Mouse (Mus musculus) 3T3-L1 (cell line): ENCODE results near the gene Cyp4f39.
A peak's percentile ranks its signal among the peaks of the same experiment; 100 is the strongest.

Source experiments
- DNase-seq: peaks from one replicate; pipeline ENCODE4 v3.0.0-alpha.2; 2015; ENCODE audit warnings: low read depth, low spot score

Gene Cyp4f39

DNA sequence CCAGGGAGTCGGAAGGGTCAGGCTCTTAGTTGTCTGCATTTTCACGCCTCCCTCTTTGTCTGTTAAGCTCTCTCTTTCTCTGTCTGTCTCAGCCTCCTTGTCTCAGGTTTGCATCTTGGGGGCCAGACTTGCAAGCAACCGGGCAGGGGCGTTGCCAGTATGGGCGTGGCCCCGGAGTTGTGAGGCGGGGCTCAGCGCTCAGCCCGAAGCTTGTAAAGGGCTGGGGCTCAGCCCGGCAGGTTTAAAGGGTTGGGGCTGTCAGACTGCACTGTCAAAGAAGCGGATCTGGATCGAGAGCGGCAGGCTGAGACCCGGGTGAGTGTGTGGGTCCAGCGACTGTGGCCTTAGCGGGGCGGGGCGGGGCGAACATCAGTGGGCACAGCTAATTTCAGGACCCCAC lies at the start of gene Cyp4f39:
TSS of gene Cyp4f39 (plus strand) at position 242 of the 400 bp plus-strand sequence.
- DNase-seq = no peak

DNA sequence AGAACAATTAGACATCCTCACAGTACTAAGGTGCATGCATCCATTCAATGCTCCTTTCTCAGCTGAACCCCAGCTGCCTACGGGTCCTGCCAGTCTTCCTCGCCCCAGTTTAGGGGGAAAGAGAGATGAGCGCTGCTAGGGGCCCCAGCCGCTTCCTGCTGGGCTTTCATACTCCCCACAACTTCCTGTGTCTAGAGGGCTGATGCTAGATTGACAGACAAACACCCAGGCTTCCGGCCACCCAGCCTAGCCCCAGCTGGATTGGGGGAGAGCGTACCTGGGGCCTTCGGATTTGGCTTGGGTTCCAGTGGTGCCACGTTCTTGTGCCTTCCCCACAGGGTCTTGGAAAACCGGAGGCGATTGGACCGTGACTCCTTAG lies 49.8 kb upstream of the Cyp4f39 start:
- no peak for DNase-seq

DNA sequence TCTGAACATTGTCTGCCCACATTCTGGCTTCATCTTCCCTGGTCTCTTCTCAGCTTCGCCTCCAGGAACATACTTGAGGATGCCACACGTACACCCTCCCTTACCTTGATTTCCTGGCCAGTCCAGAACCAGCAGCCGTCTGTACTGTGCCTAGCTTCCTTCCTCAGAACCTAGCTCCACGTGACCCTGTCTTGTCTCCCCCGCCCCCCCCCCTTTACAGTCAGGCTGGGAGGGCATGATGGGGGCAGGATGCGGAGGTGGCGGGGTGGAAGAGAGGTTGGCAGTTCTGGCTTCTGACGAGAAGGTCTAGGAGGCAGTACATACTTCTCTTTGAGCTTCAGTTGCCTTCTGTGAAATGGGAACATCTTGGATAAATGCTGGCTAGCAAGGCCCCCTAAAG lies 49.1 kb upstream of the Cyp4f39 start, which contains the start of gene Rasal3:
TSS of gene Rasal3 (minus strand) at position 167 of the 400 bp plus-strand sequence.
- no peak for DNase-seq

DNA sequence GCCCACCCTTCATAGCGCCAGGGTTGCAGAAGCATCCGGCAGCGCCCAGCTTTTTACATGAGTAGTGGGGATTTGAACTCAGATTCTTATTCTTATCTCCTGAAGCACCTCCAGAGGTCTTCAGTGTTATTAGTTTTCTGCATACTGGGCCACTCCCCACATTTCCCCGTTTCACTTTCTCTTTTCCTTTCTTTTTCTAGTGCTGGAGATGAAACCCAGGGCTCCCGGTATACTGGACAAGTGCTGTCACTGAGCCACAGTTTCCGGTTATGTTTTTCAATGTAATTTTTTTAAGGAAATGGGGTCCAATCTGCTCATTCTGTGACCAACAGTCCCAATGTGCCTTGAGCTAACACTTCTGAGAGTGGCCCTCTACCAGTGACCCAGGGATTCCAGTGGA lies 40.6 kb upstream of the Cyp4f39 start:
- DNase-seq = no peak

DNA sequence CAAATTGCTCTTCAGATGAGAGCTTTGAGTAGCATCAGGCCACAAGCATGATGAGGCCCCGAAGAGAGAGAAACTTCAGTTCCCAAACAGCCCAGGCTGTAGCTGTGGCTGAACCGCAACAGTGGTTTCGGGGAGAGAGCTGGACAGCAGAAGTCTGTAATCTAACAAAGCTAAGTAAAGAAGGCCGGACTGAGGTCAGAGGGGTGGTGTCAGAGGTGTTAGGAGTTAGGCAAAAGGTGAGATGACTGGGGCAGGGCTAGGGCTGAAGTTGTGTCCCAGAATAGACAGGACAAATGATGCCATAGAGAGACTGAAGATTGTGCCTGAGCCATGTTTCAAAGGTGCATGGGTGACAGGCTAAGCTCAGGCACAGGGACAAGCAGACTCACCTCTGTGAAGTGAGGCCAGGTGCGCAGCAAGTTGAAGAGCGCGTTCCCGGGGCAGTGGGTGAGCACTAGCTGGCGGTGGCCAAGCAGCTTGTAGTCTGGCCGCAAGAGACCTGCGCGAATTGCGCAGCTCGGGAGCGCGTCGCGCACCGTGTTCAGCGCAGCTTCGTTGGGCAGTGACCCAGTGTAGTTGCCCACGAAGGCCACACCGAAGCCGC lies 37.0 kb upstream of the Cyp4f39 start:
- DNase-seq = no peak

DNA sequence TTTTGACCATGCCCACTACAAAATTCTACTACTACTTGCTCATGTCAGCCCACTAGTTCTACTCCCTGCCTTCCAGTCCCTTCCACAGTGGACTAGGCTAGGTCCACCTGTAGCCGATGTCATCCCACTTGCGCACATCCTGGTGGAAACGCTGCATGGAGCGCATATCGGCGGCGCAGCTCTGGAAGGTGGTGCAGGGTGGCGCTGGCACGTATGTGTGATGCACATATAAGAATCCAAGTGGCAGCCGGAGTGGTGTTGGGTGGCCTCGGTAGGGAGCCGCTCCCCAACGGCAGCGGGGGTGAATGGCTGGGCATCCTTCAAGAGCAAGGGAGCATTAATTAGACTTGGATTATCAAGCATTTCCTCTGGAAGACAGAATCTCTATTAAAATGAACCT lies 35.8 kb upstream of the Cyp4f39 start:
- DNase-seq = no peak

DNA sequence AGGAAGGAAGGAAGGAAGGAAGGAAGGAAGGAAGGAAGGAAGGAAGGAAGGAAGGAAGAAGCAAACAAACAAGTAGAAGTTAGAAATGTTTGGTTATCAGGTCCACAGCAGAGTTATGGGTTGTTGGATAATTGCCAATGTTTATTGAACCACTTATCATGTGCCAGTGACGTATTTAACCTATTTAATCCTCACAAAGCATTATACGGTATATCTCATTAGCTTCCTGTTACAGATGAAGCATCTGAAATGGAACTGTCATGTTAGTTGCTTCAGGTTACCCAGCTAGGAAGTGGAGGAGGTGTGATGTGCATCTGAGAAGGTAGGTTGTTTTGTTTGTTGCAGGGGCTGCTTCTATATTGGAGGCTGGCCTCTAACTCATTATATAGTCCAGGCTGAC lies 32.5 kb upstream of the Cyp4f39 start:
- DNase-seq = no peak

DNA sequence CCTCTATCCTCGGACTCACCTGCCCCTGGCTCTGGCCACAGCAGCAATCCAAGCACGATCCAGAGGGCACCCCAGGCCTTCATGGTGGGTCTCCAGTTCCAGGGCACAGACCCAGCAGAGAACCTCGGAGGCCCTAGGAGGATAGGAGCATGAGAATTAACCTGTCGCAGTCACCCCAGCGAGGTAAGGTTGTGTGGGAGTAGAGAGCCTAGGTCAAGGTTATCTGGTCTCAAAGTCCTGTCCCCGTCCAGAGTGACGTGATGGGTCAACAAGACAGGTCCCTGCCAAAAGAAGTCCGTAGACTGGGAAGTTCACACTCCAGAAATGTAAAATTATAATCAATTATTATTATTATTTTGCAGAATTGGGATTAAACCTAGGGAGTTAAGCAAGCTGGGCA lies 31.7 kb upstream of the Cyp4f39 start:
- DNase-seq = no peak

DNA sequence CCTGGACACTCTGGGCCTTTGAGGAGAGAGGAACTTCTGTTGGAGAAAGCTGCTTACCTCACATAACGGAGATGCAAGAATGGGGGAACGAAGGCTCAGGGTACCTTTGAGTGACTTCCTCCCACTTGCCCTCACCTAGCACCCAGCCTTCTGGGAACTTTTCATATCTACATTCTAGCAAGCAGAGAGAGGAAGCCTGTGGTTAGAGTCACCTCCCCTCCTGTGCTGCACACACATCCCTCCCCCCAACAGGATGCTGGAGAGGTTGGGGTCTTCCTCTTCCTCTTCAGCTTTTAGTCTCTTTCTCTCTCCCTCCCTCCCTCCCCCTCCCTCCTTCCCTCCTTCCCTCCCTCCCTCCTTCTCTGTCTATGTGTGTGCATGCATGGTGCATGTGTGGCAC lies 28.5 kb upstream of the Cyp4f39 start, which contains the start of gene Pglyrp2:
TSS of gene Pglyrp2 (minus strand) at position 134 of the 400 bp plus-strand sequence.
- DNase-seq = no peak

DNA sequence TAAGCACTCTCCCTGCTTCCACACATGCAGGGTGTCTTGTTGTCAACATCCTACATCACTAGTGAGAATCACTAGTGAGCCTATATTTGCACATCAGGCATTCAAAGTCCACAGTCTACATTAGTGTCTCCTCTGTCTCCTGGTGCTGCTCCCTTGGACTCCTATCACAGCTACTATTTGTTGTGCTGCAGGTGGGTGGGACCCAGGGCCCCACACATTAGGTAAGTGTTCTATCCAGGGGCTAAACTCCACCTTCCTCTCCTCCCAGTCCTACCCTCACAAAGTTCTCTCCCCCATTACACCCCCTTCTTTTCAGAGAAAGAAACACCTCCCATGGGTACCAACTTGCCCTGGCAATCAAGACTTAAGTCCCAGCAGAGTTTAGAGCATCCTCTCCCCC lies 25.9 kb upstream of the Cyp4f39 start:
- no peak for DNase-seq

DNA sequence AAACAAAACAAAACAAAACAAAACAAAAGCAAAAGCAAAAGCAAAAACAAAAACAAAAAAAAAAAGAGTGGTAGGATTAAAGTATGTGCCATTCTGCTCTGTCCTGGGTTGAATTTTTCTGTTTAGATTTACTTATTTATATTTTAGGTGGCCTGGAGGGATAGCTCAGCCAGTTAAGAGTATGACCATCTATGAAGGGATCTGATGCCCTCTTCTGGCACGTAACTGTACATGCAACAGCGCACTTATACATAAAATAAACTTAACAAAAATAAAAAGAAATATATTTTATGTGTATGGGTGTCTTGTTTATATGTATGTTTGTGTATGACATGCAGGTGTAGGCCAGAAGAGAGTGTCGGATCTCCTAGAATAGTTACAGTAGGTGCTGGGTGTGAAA lies 20.6 kb upstream of the Cyp4f39 start:
- peak; percentile 72 for DNase-seq

DNA sequence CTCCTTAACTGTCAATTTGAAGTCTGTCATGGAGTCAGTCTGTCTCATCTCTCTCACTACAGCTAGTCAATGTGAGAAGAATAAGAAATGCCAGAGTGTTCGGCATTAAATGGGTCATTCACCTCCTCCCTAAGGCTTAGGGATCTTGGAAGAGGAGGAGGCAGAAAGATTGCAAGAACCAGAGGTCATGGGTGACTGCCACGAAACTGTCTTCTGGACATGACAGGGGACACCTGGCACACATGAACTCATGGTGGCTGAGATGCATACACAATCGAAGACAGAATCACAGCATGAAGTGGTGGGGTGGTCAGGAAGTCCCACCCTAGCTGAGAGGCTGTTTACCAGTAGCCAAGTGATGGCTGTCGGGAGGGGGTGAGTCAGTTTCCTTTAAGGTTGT lies 18.2 kb upstream of the Cyp4f39 start:
- no peak for DNase-seq

DNA sequence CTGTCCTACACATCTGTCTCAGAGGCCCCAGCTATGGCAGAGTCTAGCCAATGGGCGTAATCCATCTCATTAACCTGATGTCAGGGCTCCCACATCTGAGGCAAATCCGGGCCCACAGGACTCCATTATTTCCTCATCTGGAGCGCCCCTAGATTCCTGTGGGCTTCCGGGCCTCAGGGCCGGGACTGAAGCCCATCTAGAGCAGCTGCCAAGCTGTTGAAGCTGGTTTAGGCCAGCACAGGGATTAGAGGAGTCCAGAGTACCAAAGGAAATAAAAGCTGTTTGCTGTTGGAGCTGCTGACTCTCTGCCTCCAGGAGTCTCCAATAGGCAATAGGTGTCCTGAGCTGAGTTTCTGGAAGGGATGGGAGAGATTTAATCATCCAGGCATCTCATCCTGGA lies 17.4 kb upstream of the Cyp4f39 start:
- no peak for DNase-seq

DNA sequence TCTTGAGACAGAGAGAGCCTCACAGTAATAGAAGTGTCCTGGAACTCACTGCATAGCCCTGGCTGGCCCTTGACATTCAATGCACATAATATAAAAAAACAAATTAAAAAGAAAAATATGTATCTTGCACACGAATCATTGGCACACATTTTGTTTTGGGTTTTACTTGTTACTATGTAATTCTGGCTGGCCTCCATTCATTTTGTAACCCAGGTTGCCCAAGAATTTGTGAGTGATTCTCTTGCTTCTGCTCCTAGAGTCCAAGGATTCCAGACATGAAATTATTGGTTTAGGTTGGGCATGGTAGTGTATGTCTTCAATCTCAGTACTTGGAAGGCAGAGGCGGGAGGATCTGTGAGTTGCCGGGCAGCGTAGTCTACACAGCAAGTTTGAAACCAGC lies 15.4 kb upstream of the Cyp4f39 start:
- no peak for DNase-seq

DNA sequence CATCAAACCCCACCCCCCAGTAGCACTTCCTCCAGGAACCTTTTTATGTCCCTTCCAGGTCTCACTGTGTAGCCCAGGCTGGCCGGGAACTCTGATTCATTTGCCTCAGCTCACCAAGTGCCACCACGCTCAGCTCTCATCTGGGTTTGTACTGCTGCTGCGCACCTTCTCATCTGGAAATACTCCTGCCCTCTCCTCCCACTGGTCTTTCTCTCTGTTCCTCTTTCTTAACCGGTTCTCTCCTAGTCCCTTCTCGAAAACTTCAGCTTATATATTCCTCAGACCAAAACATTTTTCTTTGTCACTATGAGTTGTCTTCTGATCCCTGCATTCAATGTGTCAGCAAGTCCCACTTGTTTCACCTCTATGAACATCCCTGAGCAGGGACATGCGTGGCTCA lies 9.3 kb upstream of the Cyp4f39 start:
- DNase-seq = no peak

DNA sequence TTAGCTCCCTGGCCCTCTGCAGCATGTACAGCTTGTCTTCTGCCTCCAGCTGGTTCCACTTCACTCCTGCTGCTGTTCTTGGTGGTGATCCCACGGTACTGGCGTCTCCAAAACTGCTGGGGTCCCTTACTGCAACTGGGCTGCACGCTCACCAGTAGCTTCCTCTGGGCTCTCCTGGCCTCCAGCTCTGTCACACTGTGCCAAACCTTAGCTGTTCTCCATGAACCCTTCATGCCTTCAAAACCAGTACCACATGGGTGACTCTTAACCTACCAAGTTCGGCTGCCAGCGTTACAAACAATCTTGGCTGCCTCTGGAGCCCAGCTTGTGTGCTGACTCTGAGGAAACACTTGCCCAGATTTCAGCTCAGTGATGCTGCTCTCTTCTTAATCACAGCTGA lies 7.5 kb upstream of the Cyp4f39 start:
- peak; percentile 79 for DNase-seq

DNA sequence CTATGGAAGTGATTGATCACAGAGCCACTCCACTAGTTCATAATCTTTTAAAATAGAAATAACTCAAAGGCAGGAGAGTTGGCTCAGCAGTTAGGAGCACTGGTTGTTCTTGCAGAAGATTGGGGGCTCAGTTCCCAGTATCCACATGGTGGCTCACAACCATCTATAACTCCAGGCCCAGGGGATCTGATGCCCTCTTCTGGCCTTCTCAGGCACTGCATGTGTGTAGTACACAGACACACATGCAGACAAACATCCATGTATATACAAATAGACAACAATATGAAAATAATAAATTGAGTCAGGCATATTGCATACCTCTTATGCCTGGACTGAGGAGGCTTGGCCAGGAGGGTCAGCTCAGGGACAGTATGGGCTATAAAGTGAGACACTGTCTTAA lies 5.3 kb upstream of the Cyp4f39 start:
- no peak for DNase-seq

DNA sequence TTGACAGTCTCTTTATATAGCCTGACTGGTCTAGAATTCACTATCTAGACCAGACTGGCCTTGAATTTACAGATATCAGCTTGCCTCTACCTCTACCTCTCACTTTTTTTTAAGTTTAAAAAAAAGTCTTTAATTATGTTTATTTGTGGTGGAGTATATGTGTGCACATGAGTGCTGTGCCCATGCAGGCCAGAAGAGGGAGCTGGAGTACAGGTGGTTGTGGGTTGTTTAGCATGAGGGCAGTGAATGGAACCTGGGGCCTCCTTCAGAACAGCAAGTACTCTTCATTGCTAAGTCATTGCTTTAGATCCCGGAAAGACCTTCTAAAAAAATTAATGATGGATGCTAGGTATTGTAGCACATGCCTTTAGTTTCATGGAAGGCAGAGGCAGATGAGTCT lies 3.5 kb upstream of the Cyp4f39 start:
- DNase-seq = no peak

DNA sequence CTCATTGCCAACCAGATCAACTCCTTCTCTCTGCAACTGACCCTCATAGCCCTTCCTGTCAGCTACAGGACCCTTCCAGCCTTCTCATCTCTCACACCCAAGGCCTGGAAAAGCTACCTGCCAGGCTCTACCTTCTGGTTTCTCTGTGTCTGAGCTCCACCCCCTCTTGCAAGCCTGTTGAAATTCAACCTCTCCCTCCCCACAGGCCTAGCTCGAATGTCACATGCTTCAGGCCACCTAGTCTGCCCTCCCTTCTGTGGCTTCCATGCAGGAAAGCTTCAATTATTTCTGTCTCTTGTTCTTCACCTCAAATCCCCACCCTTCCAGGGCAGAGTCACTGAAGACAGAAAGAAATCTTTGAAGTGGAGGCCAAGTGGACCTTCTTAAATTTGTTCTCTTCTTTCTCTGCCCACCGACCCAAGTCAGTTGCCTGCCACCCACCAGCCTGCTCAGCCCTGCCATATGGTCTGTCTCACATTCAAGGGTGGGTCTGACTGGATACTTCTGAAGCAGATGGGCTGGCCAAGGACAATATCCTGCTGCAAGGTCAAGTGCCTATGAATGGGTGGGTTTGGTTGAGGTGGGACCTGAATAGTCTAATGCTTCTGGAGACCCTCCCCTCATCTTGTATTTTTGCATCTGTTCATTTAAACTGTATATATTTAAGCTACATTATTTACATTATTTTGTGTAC lies 1.5 kb upstream of the Cyp4f39 start:
- no peak for DNase-seq

DNA sequence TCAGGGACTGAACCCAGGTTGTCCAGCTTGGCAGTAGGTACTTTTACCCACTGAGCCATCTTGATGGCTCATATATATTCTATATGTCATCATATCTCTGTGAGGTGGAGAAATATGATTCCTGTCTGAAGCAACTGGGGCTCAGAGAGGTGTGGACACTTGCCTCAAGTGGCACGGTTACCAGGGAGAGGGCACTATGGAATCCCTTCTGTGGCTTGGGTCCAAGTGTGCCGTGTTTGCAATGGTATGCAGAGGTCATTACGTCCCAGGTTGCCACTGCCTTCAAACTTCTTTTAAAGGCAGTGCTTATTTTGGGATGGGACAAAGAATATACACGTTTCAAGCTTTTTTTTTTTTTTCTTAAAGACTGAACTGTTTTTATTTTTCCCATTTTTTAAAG lies 1.7 kb downstream of the Cyp4f39 start:
- peak; percentile 17 for DNase-seq

DNA sequence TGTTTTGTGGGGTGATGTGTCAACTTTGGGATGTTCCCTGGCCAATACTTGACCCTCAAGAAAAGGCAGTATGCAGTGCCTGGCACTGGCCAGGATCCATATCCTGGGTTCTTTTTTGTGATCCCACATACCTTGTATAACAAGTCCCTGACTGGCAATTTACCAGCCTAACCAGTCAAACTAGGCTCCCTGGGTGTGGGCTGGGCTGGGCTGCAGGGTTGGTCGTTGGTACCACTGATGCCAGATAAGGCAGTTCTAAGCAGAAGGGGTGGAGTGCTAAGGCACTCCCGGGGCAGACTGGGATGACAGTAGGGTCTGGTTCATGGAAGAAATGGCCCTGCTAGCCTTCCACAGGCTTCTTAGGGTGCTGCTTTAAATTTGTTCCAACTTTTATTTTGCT lies 2.5 kb downstream of the Cyp4f39 start:
- DNase-seq = no peak

DNA sequence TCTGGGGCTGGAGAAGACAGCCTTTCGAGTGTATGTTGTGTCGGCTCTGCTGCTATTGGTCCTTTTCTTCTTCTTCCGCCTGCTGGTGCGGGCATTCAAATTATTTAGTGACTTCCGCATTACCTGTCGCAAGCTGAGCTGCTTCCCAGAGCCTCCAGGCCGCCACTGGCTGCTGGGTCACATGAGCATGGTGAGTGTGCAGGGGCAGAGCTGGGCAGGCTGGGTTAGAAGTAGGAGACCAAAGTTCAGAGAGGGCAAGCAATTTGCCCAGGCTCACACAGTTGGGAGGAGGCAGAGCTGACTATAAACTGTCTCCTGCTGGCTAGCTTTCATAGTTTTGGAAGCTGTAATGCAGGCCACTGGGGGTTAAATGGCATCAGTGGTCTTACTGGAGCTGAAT lies 16.0 kb downstream of the Cyp4f39 start:
- DNase-seq = no peak

DNA sequence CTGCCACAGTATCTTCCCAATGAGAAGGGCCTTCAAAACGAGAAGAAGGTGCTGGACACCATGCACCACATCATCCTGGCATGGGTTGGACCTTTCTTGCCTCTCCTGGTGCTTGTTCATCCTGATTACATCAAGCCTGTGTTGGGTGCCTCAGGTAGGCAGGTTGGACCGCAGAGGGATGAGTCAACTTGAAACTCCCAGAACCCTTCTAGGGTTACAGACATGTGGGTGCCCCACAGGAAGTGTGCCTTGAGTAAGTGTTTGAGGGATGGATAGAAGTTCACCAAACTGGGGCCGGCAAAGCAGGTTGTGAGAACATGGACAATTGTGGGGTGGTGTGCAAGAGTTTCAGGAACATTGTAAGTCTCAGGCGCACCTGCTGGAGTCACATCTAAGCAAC lies 18.3 kb downstream of the Cyp4f39 start:
- no peak for DNase-seq

DNA sequence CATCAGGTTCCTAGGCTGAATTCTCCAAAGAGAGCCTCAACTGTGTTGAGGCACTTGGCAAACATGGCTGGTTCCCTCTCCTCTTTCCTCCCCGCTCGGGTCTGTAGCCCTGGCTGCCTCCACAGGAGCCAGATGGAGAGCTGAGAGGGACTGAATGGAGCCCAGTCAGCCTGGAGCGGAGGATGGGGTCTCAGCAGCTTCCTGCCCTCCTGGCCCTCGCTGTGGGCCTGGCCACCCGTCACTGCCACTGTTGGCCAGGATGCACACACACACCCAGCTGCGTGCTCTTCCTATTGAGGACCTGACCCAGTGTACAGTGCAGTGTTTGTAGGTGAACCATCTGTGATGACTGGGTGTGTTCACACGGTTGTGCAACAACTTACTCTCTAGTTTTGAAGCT lies 19.7 kb downstream of the Cyp4f39 start:
- DNase-seq = no peak
